Mouse (Mus musculus): ENCODE data around the gene Siae. TPM values are rescaled to one million over a fixed set of nuclear protein-coding genes. Genes with fewer than 3 reads are reported as not detected.

Siae gene
- total RNA-seq (2021) = 10 to 100 TPM; 11.2 to 14.6 TPM
- long read RNA-seq, full-length matches to known transcripts = 5 of 10 reads
- long read RNA-seq, partial matches to known transcripts = 2 of 10 reads
- long read RNA-seq, other reads (novel, unspliced or antisense) = 3 of 10 reads

DNA sequence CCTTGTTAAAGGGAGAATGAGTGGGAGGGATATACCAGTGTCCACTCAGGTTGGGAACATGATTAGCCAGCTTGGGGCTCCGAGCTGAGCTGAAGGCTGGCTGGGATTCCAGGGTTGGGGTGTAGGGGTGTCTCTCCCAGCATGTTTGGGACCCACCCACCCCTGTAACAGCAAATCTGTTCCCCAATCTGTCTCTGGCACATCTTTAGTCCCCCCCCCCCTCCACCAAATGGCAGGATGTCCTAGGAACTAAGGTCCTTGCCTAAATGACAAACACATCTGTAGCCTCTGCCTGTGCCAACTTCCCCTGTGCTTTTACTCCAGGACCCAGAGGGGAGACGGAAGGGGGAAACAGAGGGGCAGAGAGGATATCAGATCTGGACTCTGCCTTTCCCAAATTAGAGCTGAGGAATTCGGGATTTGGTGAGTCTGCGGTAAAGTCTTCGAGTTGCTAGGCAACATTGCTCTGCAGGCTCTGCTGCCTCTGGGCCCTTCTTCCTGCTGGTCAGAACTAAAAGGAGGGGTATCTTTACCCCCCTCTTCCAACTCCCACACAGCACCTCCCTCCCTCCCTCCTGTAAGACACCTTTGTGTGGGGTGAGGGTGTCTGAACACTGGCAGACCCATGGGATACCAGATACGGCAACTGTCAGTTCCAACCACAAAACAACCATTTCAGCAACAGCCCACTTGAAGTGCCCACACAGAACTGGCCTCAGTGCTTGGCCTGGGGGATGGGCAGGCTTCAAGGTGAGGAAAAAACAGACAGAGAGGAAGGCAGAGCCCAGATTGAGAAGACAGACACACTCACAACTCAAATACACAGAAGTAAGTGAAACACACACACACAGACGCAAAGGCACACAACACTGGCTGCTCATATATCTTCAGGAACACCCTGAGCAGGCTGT is at the start of gene Siae:
TSS of gene Siae (plus strand) at position 861 of the 911 bp plus-strand sequence.
- peak in 1 of 2 experiments; percentile 76 for DNase-seq (ENCODE audit: low spot score in 2 of 2)

DNA sequence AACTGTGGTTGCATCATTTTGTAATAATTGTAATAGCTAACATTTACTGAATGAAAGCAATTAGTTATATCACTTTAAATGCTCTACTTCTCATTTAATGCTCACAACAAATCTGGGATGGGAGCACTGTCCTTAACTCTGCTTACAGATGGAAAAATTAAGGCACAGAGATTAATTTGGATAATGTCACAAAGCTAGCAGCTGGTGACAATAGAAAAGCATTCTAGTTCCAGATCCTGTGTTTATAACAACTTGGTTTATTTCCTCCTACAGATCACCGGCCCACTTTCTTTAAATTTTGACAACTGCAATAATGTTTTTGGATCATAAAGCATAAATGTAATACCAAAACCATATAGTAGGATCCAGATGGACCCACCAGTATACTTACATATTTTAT is 49.5 kb upstream of the Siae start:
- peak in 1 of 2 experiments; percentile 54 for DNase-seq (ENCODE audit: low spot score in 2 of 2)

DNA sequence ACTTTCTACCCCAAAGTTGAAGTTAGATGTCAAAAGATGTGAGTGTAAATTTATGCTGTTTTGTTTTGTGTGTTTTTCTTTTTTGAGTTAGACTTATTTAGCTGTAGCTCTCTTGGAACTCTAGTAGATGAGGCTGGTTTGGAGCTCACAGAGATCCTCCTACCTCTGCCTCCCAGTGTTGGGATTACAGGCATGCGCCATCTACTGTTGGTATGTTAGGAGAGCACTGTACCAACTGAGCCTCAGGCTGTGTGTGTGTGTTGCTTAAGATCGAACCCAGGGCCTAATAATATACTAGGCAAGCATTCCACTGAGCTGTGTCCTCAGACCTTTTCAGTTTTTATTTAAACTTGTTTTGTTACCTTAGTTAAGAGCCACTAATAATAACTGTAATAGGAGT is 43.4 kb upstream of the Siae start:
- DNase-seq (ENCODE audit: low spot score in 2 of 2) = no peak

DNA sequence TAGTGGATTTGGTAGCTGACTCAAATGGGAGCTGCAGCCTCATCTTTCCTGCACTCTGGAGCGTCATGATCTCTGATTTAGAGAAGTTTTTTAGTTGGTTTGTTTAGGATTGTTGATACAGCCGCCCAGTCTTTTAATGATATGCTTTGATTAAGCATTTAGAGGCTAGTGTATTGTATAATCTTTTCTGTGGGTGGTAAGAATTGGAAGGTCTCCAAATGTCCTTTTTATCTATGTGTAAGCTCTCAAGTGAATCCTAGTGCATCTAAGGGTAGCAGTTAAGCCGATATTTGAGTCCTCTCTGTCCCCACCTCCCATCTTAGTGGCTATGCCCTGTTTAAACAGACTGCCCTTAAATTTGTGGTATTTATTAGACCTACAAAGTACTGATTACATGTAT is 41.0 kb upstream of the Siae start:
- no peak for DNase-seq (ENCODE audit: low spot score in 2 of 2)

DNA sequence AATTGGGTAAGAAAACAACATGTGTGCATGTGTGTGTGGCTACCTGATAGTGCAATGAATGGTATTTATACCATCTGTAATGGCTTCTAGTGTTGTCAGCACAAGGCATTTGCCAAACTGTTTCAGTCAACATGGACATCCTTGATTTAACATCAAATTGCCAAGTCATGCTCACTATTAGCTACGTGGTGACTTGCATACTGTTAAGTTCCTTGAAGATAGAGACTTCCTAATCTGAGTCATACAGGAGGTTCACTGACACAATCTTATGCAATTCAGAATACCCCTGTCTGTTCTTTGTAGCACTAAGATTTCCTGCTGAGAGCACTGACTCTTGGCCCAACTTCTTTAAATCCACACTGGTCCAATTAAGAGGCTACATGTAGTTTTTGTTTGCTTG is 38.0 kb upstream of the Siae start:
- no peak for DNase-seq (ENCODE audit: low spot score in 2 of 2)

GRCm38 (mm10) chr9:37518991-37519390 is 36.5 kb upstream of the Siae start:
- DNase-seq (ENCODE audit: low spot score in 2 of 2) = peak in 1 of 2 experiments; percentile 60

GRCm38 (mm10) chr9:37519995-37520394 is 35.5 kb upstream of the Siae start:
- no peak for DNase-seq (ENCODE audit: low spot score in 2 of 2)

DNA sequence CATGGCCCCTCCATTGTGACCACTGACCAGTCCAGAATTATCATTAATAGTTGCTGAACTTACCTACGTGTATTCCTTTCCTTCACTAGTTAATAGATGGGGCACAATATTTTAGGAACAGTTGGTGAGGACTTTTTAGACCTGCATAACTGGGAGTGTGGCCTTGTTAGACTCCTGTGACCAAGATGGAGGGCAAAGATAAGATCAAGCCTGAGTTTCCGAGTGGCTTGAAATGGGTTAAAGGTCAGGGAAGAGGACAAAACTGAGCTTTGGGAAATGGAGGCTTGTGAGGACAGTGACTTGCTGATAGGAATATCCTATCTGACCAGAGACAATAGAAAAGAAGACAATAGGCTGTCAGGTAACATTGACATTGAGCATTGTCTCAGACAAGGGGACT is 30.0 kb upstream of the Siae start:
- DNase-seq (ENCODE audit: low spot score in 2 of 2) = no peak

GRCm38 (mm10) chr9:37526443-37527395 is 28.8 kb upstream of the Siae start:
- DNase-seq (ENCODE audit: low spot score in 2 of 2) = no peak

- DNase-seq (ENCODE audit: low spot score in 2 of 2) = no peak
Observed at GRCm38 (mm10) chr9:37527396-37528224, 27.9 kb upstream of the Siae start, which contains the start of gene Esam. Gene Esam, plus strand, starts transcription at chr9:37528078.

- no peak for DNase-seq (ENCODE audit: low spot score in 2 of 2)
Observed at GRCm38 (mm10) chr9:37528225-37528970, 27.1 kb upstream of the Siae start.

DNA sequence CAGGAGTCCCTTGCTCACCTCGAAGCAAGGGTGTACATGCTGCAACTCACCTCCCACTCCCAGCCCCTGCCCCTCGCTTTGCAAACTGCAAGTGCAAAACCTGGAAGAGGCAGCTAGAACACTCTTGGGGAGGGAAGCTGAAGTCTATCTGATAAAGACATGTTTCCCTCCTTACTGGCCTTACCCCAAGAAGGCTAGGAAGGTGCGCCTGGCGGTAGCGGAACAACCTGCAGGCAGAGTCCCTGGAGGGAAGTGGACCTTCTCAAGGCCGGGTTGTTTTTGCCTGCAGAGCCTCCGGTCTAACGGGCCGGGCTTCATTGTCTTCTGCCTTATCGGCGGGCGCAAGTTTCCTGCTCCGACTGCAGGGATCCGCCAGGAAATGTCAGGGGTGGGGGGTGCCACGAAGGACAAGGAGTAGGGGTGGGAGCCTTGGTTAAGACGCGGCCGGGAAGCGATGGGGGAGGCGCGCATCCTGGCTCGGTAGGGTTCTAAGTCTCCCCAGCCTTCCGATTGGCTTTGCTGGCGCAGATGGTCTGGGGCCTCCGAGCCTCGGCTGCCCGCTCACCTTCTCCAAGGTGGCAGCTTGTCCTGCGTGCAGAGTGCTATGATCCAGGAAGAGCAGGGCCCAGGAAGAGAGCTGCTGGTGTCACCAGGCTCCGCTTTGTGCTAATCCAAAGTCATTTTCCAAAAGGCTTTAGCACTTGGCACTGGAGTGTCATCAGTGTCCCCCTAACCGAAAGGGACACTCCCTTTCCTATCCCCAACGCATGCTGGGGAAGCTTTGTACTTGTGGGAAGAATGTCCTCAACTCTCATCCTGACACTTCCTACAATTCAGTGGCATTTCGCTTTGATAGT is 25.2 kb upstream of the Siae start:
- no peak for DNase-seq (ENCODE audit: low spot score in 2 of 2)

DNA sequence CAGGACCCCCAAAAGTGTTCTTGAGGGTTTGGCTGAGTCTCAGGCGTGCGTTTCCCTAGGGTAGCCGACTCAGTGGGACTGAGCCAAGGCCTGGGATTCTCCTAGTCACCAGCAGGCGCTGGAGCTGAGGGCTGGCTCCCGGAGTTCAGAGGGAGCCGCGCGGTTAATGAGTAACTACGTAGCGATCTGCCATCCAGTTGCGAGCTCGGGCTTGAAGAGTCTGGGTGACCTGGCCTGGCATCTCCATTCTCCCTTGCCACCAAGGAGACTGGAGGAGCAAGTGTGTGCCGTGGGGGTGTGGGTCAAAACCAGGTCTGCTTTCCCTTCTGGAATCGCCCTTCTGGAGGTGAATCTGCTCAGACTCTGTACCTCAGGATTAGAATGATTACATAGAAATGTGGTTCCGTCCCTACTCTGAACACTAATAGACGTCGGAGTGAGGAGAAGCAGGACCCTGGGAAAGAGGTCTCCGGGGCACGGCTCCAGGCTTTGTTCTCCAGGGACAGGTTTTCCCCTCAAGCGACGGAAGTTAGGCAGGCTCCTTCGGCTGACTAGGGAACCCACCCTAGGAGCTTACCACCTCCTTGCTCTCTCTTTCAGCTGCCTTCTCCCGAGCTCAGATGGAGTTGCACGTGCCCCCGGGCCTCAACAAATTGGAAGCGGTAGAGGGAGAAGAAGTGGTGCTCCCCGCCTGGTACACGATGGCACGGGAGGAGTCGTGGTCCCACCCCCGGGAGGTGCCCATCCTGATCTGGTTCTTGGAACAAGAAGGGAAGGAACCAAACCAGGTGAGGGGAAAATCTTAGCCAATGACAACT is 24.4 kb upstream of the Siae start:
- DNase-seq (ENCODE audit: low spot score in 2 of 2) = peak in 1 of 2 experiments; percentile 30

GRCm38 (mm10) chr9:37536851-37537250 is 18.6 kb upstream of the Siae start:
- DNase-seq (ENCODE audit: low spot score in 2 of 2) = no peak

GRCm38 (mm10) chr9:37537658-37538250 is 17.7 kb upstream of the Siae start:
- no peak for DNase-seq (ENCODE audit: low spot score in 2 of 2)

DNA sequence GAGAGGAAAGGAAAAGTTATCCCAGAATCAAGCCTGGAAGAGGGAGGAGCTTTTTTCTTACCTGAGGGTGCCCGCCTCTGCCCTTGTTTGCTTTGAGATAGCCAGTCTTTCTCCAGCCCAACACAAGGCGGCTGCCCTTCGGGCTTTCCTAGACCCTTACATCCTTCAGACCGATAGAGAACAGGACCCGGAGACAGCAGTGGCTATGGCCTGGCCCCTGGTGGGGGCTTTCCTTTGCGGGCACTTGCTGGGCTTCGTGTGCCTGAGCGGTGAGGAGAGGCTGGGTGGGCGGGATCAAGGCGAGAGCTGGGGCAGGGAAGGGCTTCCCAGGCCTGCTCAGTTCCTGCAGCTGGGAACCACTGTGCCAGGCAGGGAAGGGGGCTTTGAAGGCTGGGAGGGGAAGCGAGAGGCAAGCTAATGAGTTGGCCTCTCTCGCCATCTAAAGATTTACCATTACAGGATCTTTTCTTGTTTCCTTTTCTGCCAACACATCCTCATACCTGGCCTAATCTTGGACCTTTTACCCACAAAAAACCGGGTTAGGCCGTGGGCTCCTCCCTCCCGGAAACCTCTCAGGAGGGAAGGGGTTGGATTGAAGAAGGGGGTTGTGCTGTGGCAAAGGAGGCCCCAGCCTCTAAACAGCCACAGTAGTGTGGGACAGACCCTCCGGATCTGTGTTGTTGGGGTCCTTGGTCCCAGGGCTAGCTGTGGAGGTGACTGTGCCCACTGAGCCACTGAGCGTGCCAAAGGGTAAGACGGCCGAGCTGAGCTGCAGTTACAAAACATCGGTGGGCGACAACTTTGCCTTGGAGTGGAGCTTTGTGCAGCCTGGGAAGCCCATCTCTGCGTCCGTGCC is 16.1 kb upstream of the Siae start, which contains the start of gene Vsig2:
TSS of gene Vsig2 (plus strand) at position 86 of the 856 bp plus-strand sequence.
- DNase-seq (ENCODE audit: low spot score in 2 of 2) = no peak

DNA sequence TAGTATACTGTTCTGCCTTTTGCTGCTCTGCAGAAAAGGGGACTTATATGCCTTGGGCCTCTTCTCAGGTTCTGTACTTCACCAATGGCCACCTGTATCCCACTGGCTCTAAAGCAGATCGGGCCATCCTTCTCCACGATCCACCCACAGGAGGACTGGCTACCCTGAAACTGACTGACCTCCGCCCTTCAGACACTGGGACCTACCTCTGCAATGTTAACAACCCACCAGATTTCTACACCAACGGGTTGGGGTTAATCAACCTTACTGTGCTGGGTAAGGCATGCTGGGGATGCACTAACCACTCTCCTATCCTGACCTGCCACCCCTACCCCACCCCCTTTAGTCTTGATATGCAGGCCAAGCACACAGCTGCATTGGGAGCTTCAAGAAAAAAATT is 15.3 kb upstream of the Siae start:
- DNase-seq (ENCODE audit: low spot score in 2 of 2) = peak in 1 of 2 experiments; percentile 6
